ENCODE assay signal across 10 mouse cellular contexts in genomic region chrX:16911241-16911873, GRCm38 (mm10). TPM values are rescaled to one million over a fixed set of nuclear protein-coding genes. Genes with fewer than 3 reads are reported as not detected.
DNase-seq lines count a peak whose midpoint lies in the region; ATAC-seq lines count a peak whose summit lies in the region.
"Had no signal": no experiment of that assay in that cellular context is flagged by ENCODE, and none has a peak within 500 bp of the region (broad histone marks: within the 10 kb centered on the region; RNA-seq: fewer than 3 reads in every experiment).

Ndp (minus strand) TSS chrX:16911774.

- no peaks in the 10 kb centered on the region for H3K4me1 ChIP-seq in heart, embryonic 15.5 days (replicated peaks)
- 0 out of 2 replicates have a peak, but pooled peaks cover 5% of the 10 kb centered on the region for H3K4me1 ChIP-seq in forebrain, embryonic 13.5 days
- no peaks in the 10 kb centered on the region for H3K4me1 ChIP-seq in midbrain, embryonic 14.5 days (ENCODE audit: control insufficient read depth, insufficient read depth, low read length)

- H3K4me3 ChIP-seq in heart, embryonic 15.5 days: peak within 1 kb of the TSS; percentile 34
- peak within 1 kb of the TSS; percentile 33 for H3K4me3 ChIP-seq in forebrain, embryonic 13.5 days
- peak within 1 kb of the TSS; percentile 18 for H3K4me3 ChIP-seq in midbrain, embryonic 14.5 days (replicated peaks; ENCODE audit: low read depth, low read length)

- no peak within 1 kb of the TSS for H3K27ac ChIP-seq in heart, embryonic 15.5 days
- H3K27ac ChIP-seq in forebrain, embryonic 13.5 days: no peak within 1 kb of the TSS
- H3K27ac ChIP-seq in midbrain, embryonic 14.5 days (replicated peaks; ENCODE audit: low read depth, low read length): peak within 1 kb of the TSS; percentile 60
- H3K27ac ChIP-seq: macrophage had no signal

- no peak for ATAC-seq in heart, embryonic 15.5 days (replicated peaks; ENCODE audit: insufficient number of reproducible peaks, insufficient read depth, low FRiP score, low read depth)
- peak; percentile 60 for ATAC-seq in forebrain, embryonic 13.5 days
- ATAC-seq in midbrain, embryonic 14.5 days (ENCODE audit: low FRiP score, low TSS enrichment): no peak
- no peak for ATAC-seq in monocyte, adult 5-6 weeks (replicated peaks; ENCODE audit: insufficient number of reproducible peaks, low FRiP score, low TSS enrichment, poor library complexity, severe bottlenecking)

- no peak within 1 kb of the TSS for H3K9ac ChIP-seq in heart, embryonic 15.5 days
- H3K9ac ChIP-seq in forebrain, embryonic 13.5 days: peak within 1 kb of the TSS; percentile 8; the same call in 1 of the 2 replicates
- H3K9ac ChIP-seq in midbrain, embryonic 14.5 days (replicated peaks; ENCODE audit: low read length): peak within 1 kb of the TSS; percentile 20; the same call in 1 of the 2 replicates

- H3K4me2 ChIP-seq in heart, embryonic 15.5 days: peak within 1 kb of the TSS; percentile 53
- peak within 1 kb of the TSS; percentile 58 for H3K4me2 ChIP-seq in forebrain, embryonic 13.5 days
- peak within 1 kb of the TSS; percentile 51 for H3K4me2 ChIP-seq in midbrain, embryonic 14.5 days (ENCODE audit: low read length)

- H3K36me3 ChIP-seq in heart, embryonic 15.5 days: no peaks in the 10 kb centered on the region
- no peaks in the 10 kb centered on the region for H3K36me3 ChIP-seq in forebrain, embryonic 13.5 days (ENCODE audit: poor library complexity, severe bottlenecking)
- no peaks in the 10 kb centered on the region for H3K36me3 ChIP-seq in midbrain, embryonic 14.5 days (ENCODE audit: control insufficient read depth, insufficient read depth, low read length)

- DNase-seq in heart, adult 18-20 months: no peak
- peak; percentile 29 for DNase-seq in cerebellum, adult 9-11 months
- peak; percentile 59 for DNase-seq in midbrain, embryonic 14.5 days
- DNase-seq in right cerebral cortex, postnatal 25 days: no peak
- DNase-seq in B cell, adult 2 months: no peak
- DNase-seq: thymus, adult 18-20 months had no signal

- WGBS in heart, embryonic 15.5 days: 11% methylated on average over 13 of the region's 13 CpGs
- 18% methylated on average over 13 of the region's 13 CpGs for WGBS in forebrain, embryonic 13.5 days
- 24% methylated on average over 13 of the region's 13 CpGs for WGBS in midbrain, embryonic 14.5 days

- no peaks in the 10 kb centered on the region for H3K9me3 ChIP-seq in heart, embryonic 15.5 days (replicated peaks)
- no peaks in the 10 kb centered on the region for H3K9me3 ChIP-seq in forebrain, embryonic 13.5 days (replicated peaks)
- H3K9me3 ChIP-seq in midbrain, embryonic 14.5 days (ENCODE audit: control insufficient read depth, low read length): no peaks in the 10 kb centered on the region

- H3K27me3 ChIP-seq in heart, embryonic 15.5 days: no peaks in the 10 kb centered on the region
- no peaks in the 10 kb centered on the region for H3K27me3 ChIP-seq in forebrain, embryonic 13.5 days
- H3K27me3 ChIP-seq in midbrain, embryonic 14.5 days (ENCODE audit: control insufficient read depth, insufficient read depth, low read length): no peaks in the 10 kb centered on the region

RNA-seq across cellular contexts. Expression of gene Ndp, which starts in this region (rescaled TPM):
- 0.93 and 1.2 TPM in 2 replicates for polyA plus RNA-seq in heart, embryonic 15.5 days (2015; fragmentation: Nextera tagmentation; extraction: Ambion mirVana)
- not detected for total RNA-seq in heart, adult 18-20 months (2021)
- 5.7 and 5.8 TPM in 2 replicates for polyA plus RNA-seq in forebrain, embryonic 13.5 days (2015; fragmentation: Nextera tagmentation; extraction: Ambion mirVana)
- 9.4 and 10.2 TPM in 2 replicates for polyA plus RNA-seq in midbrain, embryonic 14.5 days (2014; fragmentation: Nextera tagmentation; extraction: Ambion mirVana)
- not detected in 3 replicates for total RNA-seq in monocyte, adult 5-6 weeks (2017)
- polyA plus RNA-seq: macrophage had no signal

Comparison
In these comparisons a context has a peak if more than half of its experiments do, and no peak if none do; other contexts are left out.
1. DNase-seq: peak in cerebellum, adult 9-11 months (single experiment) and midbrain, embryonic 14.5 days (single experiment); none in heart, adult 18-20 months (0 of 2), right cerebral cortex, postnatal 25 days (single experiment) and B cell, adult 2 months (0 of 2).
2. Peak in every context shown above with its lines, with median percentiles within 50 percentile points of each other: H3K4me2 ChIP-seq and H3K4me3 ChIP-seq.